In genomic region chr3:108432542-108433187, GRCm38 (mm10) we compare ENCODE assay signal across 12 mouse cellular contexts. TPM values are rescaled to one million over a fixed set of nuclear protein-coding genes. Genes with fewer than 3 reads are reported as not detected.
DNase-seq lines count a peak whose midpoint lies in the region; ATAC-seq lines count a peak whose summit lies in the region.
"Had no signal": no experiment of that assay in that cellular context is flagged by ENCODE, and none has a peak within 500 bp of the region (broad histone marks: within the 10 kb centered on the region; RNA-seq: fewer than 3 reads in every experiment).

No protein-coding gene starts in this region.

- H3K4me2 ChIP-seq in forebrain, embryonic 13.5 days = peak overlapping the region; percentile 50
- H3K4me2 ChIP-seq: heart, embryonic 15.5 days had no signal

- peaks cover 58% of the 10 kb centered on the region for H3K4me1 ChIP-seq in forebrain, embryonic 13.5 days
- H3K4me1 ChIP-seq in midbrain, embryonic 10.5 days = peaks cover 71% of the 10 kb centered on the region

- no peak for DNase-seq in frontal cortex, postnatal 10 days (ENCODE audit: low spot score in 2 of 2)
- DNase-seq in midbrain, embryonic 10.5 days (ENCODE audit: low spot score) = no peak
- DNase-seq in retina, embryonic 14.5 days (ENCODE audit: low spot score) = peak; percentile 81
- DNase-seq in spleen, postnatal 14 days (ENCODE audit: low spot score in 2 of 2) = no peak
- no peak for DNase-seq in testis, postnatal 10 days (ENCODE audit: low spot score)
- DNase-seq in layer of hippocampus, adult 8-10 months (ENCODE audit: low spot score in 2 of 2) = no peak
- DNase-seq: kidney, adult 8-10 months; right cerebral cortex, adult 18-20 months had no signal

- no peaks in the 10 kb centered on the region for H3K27me3 ChIP-seq in forebrain, embryonic 13.5 days
- no peaks in the 10 kb centered on the region for H3K27me3 ChIP-seq in midbrain, embryonic 10.5 days (ENCODE audit: low read depth, poor library complexity, severe bottlenecking)
- H3K27me3 ChIP-seq: heart, embryonic 15.5 days had no signal

- peaks cover 66% of the 10 kb centered on the region for H3K36me3 ChIP-seq in forebrain, embryonic 13.5 days (ENCODE audit: poor library complexity, severe bottlenecking)
- peaks cover 77% of the 10 kb centered on the region for H3K36me3 ChIP-seq in midbrain, embryonic 10.5 days

- WGBS in forebrain, embryonic 13.5 days = 5% methylated on average over 13 of the region's 13 CpGs
- WGBS in midbrain, embryonic 10.5 days = 31% methylated on average over 13 of the region's 13 CpGs

- H3K9me3 ChIP-seq in forebrain, embryonic 13.5 days (replicated peaks) = no peaks in the 10 kb centered on the region
- H3K9me3 ChIP-seq in midbrain, embryonic 10.5 days (replicated peaks) = no peaks in the 10 kb centered on the region
- H3K9me3 ChIP-seq: heart, embryonic 15.5 days had no signal

- ATAC-seq in frontal cortex, adult (ENCODE audit: low TSS enrichment) = peak; percentile 92
- peak; percentile 88 for ATAC-seq in forebrain, embryonic 13.5 days

- peak overlapping the region; percentile 97 for H3K27ac ChIP-seq in forebrain, embryonic 13.5 days
- H3K27ac ChIP-seq in midbrain, embryonic 10.5 days (replicated peaks) = peak overlapping the region; percentile 95
- H3K27ac ChIP-seq: heart, embryonic 15.5 days had no signal

- H3K4me3 ChIP-seq in forebrain, embryonic 13.5 days = no peak overlapping the region
- peak overlapping the region; percentile 41 for H3K4me3 ChIP-seq in midbrain, embryonic 10.5 days
- H3K4me3 ChIP-seq: heart, embryonic 15.5 days had no signal

- H3K9ac ChIP-seq in forebrain, embryonic 13.5 days = peak overlapping the region; percentile 55
- H3K9ac ChIP-seq: heart, embryonic 15.5 days had no signal

RNA-seq across cellular contexts. Expression of gene Sars, which starts 12.3 kb away (rescaled TPM):
- 196 and 205 TPM in 2 replicates for polyA plus RNA-seq in forebrain, embryonic 13.5 days (2015; fragmentation: Nextera tagmentation; extraction: Ambion mirVana)
- polyA plus RNA-seq in midbrain, embryonic 10.5 days (2016; fragmentation: Nextera tagmentation; extraction: Ambion mirVana) = 179 and 187 TPM in 2 replicates
- total RNA-seq in layer of hippocampus, adult 8-10 months (2022) = 100 to 1,000 TPM; 191 to 220 (median 209) TPM

RNA-seq across cellular contexts. Expression of gene Celsr2, which starts 17.3 kb away (rescaled TPM):
- 45.3 and 56.9 TPM in 2 replicates for polyA plus RNA-seq in forebrain, embryonic 13.5 days (2015; fragmentation: Nextera tagmentation; extraction: Ambion mirVana)
- polyA plus RNA-seq in midbrain, embryonic 10.5 days (2016; fragmentation: Nextera tagmentation; extraction: Ambion mirVana) = 53.7 and 67.5 TPM in 2 replicates
- 100 to 1,000 TPM; 170 to 179 (median 172) TPM for total RNA-seq in layer of hippocampus, adult 8-10 months (2022)
- total RNA-seq: MEL had no signal

RNA-seq across cellular contexts. Expression of gene Psrc1, which starts 49.0 kb away (rescaled TPM):
- polyA plus RNA-seq in forebrain, embryonic 13.5 days (2015; fragmentation: Nextera tagmentation; extraction: Ambion mirVana) = 68.6 and 68.9 TPM in 2 replicates
- polyA plus RNA-seq in midbrain, embryonic 10.5 days (2016; fragmentation: Nextera tagmentation; extraction: Ambion mirVana) = 93.3 and 105 TPM in 2 replicates
- 10 to 100 TPM; 17.0 to 27.2 (median 22.9) TPM for total RNA-seq in layer of hippocampus, adult 8-10 months (2022)
